Mouse (Mus musculus) MEL (cell line): Measurements from ENCODE around the gene Gm10135.
"Not testable (repeated sequence)": the region's sequence is repeated elsewhere in the genome, so short reads cannot be mapped to it uniquely, and the experiment has no call there.

Experiments used
- CTCF ChIP-seq, 3 experiments: IDR thresholded peaks in 2 of 3; conservative IDR thresholded peaks in 1 of 3; 2 replicates each; pipeline ENCODE4 v1.5.1; 2011 to 2012; ENCODE audit warnings: low read length in 3 of 3, low read depth in 2 of 3, mild to moderate bottlenecking in 2 of 3, improper control_type of control experiment in 1 of 3, inconsistent platforms in 1 of 3, mixed read lengths in 1 of 3, moderate library complexity in 1 of 3; ENCODE audit not compliant: control insufficient read depth in 1 of 3, insufficient read depth in 1 of 3, poor library complexity in 1 of 3, severe bottlenecking in 1 of 3
- ETS1 ChIP-seq: IDR thresholded peaks from 2 replicates; pipeline ENCODE4 v1.6.1; 2012; ENCODE audit warnings: low read depth, mild to moderate bottlenecking, inconsistent platforms, low read length, improper control_type of control experiment, moderate library complexity
- GABPA ChIP-seq: IDR thresholded peaks from 2 replicates; pipeline ENCODE4 v1.6.1; 2012; ENCODE audit warnings: low read depth, mild to moderate bottlenecking, inconsistent platforms, low read length, improper control_type of control experiment, moderate library complexity
- GATA1 ChIP-seq: IDR thresholded peaks from 2 replicates; pipeline ENCODE4 v1.6.1; 2011; ENCODE audit warnings: low read depth, low read length, improper control_type of control experiment
- MAX ChIP-seq: IDR thresholded peaks from 2 replicates; pipeline ENCODE4 v1.6.1; 2011; ENCODE audit warnings: low read length, improper control_type of control experiment
- MXI1 ChIP-seq: IDR thresholded peaks from 2 replicates; pipeline ENCODE4 v1.6.1; 2011; ENCODE audit warnings: mild to moderate bottlenecking, low read depth, low read length, improper control_type of control experiment
- SMC3 ChIP-seq: IDR thresholded peaks from 2 replicates; pipeline ENCODE4 v1.6.1; 2011; ENCODE audit warnings: low read depth, low read length, improper control_type of control experiment

DNA sequence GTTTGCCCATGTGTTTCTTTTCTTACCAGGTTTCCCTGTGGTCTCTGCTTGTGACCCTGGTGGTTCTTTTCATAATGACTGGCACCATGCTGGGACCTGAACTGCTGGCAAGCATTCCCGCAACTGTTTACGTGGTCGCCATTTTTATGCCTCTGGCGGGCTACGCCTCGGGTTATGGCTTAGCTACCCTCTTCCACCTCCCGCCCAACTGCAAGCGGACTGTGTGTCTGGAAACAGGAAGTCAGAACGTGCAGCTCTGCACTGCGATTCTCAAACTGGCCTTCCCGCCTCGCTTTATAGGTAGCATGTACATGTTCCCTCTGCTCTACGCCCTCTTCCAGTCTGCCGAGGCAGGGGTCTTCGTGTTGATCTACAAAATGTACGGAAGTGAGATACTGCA, 37.3 kb upstream of the Gm10135 start:
- TF ChIP-seq MXI1; CTCF (IDR thresholded peaks at IDR 0.05 in 2 of 3, conservative IDR thresholded peaks at IDR 0.05 in 1 of 3; ENCODE audit: control insufficient read depth in 1 of 3, insufficient read depth in 1 of 3, low read depth in 2 of 3, low read length in 3 of 3, poor library complexity in 1 of 3, severe bottlenecking in 1 of 3); ETS1; GABPA; MAX; SMC3; GATA1: not testable (repeated sequence)
